Mouse (Mus musculus): ENCODE measurements around the gene Mmab.

GRCm38 (mm10) chr5:114461238-114461637 is 17.4 kb upstream of the Mmab start:
- TF ChIP-seq POLR2A (IDR thresholded peaks at IDR 0.05; ENCODE audit: borderline replicate concordance, extremely low read depth, low read depth, low read length) (no peak; the same call in 1 of the 2 replicates), CTCF (IDR thresholded peaks at IDR 0.05; ENCODE audit: insufficient read depth, low read length) (peak; percentile 82)
